Mouse (Mus musculus) small intestine, adult 2 months (tissue): ENCODE results near the gene Cryba1.

ENCODE experiments used
- CTCF ChIP-seq: fragments of 200-500 bp; IDR thresholded peaks from 2 replicates; pipeline ENCODE4 v1.5.1; 2012; ENCODE audit warnings: low read depth, mild to moderate bottlenecking, control low read depth, inconsistent platforms, low read length, moderate library complexity, mixed read lengths; ENCODE audit not compliant: insufficient replicate concordance, insufficient read length; ENCODE audit errors: extremely low read depth
- POLR2A ChIP-seq: fragments of 200-500 bp; IDR thresholded peaks from 2 replicates; pipeline ENCODE4 v1.6.1; 2012; ENCODE audit warnings: low read depth, mild to moderate bottlenecking, control low read depth, inconsistent platforms, low read length, moderate library complexity

GRCm38 (mm10) chr11:77725183-77725582, at the start of gene Cryba1:
- no peak for TF ChIP-seq CTCF
- TF ChIP-seq POLR2A: no peak
